Mouse (Mus musculus): Measurements from ENCODE around the gene Eogt.

The Eogt gene

DNA sequence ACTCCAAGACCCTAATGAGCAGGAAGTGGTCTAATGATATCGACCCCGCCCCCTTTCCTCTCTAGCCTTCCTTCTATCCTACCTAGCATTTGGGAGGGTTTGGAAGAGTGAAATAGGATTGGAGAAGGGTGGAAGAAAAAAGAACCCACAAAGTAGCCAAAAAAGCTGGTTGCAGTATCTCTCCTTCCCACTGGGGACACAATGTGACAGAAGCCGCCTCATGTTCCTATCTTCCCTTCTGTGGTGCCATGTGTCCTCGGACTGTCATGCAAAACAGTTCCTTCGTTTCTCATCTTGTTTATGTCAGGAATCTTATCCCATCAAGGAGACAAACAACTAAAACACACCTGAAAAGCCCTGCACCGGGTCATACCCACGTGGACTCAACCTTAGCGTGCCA, 42.9 kb downstream of the Eogt start:
- DNase-seq (ENCODE audit: low read depth), result no peak

DNA sequence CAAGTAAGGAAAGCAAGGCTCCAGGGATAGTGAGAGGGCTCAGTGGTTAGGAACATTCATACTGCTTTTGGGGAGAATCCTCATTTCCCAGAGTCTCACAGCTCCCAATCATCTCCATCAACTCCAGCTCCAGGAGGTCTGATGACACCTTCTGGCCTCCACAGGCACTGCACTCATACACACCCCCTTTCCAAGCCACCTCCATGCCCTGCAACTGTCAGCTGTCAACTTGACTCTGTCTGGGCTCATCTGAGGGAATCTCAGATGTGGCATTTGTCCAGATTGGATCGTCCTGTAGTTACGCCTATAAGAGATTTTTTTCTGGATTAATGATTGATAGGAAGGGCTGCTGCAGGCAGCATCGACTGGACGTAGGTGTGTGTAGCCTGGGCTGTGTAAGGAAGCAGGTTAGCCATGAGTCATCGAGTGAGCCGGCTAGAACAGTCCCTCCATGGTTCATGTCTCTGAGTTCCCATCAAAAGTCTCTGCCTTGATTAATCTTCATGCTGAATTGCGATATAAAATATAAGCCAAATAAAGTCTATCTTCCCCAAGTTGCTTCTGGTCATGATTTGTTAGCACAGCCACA, 44.6 kb downstream of the Eogt start:
- no peak for DNase-seq (ENCODE audit: low read depth)

- DNase-seq (ENCODE audit: low read depth), result no peak
Observed at GRCm38 (mm10) chr6:97101958-97102702, 46.9 kb downstream of the Eogt start.

DNA sequence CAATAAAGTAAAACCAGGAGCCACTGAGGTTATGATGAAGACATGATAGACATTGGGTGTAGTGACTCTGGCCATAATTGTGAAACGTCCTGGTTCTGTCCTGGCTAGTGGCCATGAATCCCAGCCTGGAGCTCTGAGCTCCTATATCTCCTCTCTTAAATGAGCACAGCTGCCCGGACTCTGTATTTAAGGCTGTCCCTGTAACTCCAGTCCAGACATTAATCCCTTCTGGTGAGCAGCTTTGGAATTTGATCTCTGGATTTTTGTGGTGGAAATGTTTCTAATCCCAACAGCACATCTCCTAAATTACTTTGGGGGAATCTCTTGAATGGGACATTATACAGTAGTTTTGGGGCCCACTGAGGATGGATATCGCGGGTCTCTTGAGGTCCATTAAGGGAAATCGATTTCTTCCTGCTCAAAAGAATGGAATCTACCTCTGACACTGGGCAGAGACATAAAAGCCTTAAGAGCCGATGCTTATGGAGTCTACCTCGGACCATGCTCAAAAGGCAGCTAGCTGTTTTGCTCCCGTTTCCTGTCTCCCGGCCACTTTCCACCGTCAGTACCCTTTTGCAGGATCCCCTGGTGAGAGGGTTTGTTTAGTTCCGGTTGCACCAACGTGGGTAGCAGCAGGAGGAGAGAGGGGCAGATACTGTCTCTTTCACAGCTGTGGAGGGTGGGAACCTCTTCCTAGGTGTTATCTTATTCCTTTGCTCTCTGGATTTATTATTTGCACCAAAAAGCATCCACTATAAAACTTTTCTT, 47.6 kb downstream of the Eogt start:
- no peak for DNase-seq (ENCODE audit: low read depth)

DNA sequence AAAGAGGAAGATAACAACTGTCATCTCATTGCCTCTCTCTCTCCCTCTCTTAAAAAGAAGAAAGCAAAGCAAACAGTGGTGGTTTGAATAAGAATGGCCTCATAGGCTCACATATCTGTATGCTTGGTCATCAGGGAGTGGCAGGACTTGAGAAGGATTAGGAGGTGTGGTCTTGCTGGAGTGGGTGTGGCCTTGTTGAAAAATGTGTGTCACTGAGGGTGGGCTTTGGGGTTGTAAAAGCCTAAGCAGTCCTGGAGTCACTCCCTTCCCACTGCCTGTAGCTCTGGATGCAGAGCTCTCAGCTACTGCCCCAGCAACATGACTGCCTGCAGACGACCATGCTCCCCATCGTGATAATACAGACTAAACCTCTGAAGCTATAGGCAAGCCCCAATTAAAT, 66.6 kb downstream of the Eogt start:
- DNase-seq (ENCODE audit: low read depth), result no peak

DNA sequence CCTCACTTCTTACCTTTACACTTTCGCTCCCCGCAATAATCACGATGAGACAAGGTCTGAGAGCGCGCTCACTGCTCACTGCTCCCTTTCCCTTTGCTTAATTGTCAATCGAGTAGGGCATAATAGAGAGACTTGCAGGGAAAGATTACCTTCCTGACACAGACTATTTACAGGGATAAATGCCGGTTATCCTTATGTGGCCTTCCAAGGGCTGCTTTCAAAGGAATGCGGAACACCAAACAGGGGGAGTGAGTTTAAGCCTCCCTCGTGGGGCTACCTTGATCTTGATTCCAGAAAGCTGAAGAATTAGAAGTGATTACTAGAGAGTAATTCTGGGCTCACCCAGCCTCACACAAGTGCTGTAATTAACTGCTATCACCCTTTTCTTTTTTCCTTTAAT, 69.0 kb downstream of the Eogt start:
- DNase-seq (ENCODE audit: low read depth), result no peak

DNA sequence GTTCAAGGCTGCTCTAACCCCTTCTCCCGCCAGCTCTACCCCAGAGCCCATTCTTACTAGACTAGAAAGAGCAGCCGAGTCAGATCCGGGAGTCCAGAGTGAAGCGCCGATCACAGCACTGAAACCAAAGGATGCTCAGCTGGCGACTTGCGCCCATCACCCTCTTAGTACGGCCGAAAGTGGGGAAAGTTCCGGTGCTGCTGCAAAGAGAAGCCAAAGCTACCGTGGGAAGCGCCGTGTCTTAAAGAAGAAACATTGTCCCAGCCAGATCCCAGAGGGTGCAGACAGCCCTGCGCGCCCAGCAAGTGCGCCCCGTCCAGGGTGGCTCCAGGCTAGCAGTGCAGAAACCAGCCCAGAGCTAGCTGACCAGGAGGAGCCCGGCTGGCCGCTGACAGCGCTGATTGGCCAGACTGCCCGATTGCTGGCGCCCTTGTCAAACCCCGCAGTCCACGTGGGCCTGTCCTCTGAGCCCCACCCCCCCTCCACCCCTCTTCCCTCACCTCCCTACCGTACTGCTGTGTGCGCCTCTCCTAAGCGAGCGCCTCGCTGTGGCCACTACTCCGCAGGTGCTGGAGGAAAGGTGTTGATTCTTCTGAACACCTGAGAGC, 88.8 kb downstream of the Eogt start, which contains the start of gene Fam19a4:
Gene Fam19a4, minus strand, starts transcription at position 340 of the 608 bp plus-strand sequence.
- no peak for DNase-seq (ENCODE audit: low read depth)
